Mouse (Mus musculus) olfactory bulb, adult 2 months (tissue): ENCODE results near the gene Fscn2. TPM values are rescaled to one million over a fixed set of nuclear protein-coding genes. Genes with fewer than 3 reads are reported as not detected.

ENCODE experiments used
- H3K27ac ChIP-seq: fragments of 200-500 bp; 2 replicates; pipeline ENCODE4 v1.5.1; 2012; ENCODE audit warnings: low read depth, low read length; ENCODE audit not compliant: insufficient read depth
- H3K4me1 ChIP-seq: fragments of 200-500 bp; 2 replicates; pipeline ENCODE4 v1.6.1; 2012; ENCODE audit warnings: low read length; ENCODE audit not compliant: control insufficient read depth, insufficient read depth
- H3K4me3 ChIP-seq: fragments of 200-500 bp; 2 replicates; pipeline ENCODE4 v1.5.1; 2012; ENCODE audit warnings: mild to moderate bottlenecking, low read depth, low read length, moderate library complexity; ENCODE audit not compliant: insufficient read depth
- CTCF ChIP-seq: fragments of 200-500 bp; IDR thresholded peaks from 2 replicates; pipeline ENCODE4 v1.5.1; 2012; ENCODE audit warnings: low read depth, mild to moderate bottlenecking, low read length, moderate library complexity; ENCODE audit not compliant: insufficient read depth
- POLR2A ChIP-seq: fragments of 200-500 bp; IDR thresholded peaks from 2 replicates; pipeline ENCODE4 v1.6.1; 2012; ENCODE audit warnings: mild to moderate bottlenecking, low read depth, low read length, moderate library complexity; ENCODE audit not compliant: insufficient read depth
- WGBS: fragments of 180-500 bp; shearing (Covaris S2); methylation state at CpG from one replicate; pipeline ENCODE4 v1.1.7; 2018; 5-methylcytosine and 5-hydroxymethylcytosine counted together
- polyA plus RNA-seq: library from polyadenylated mRNA; stranded (reverse); fragments of >200 nt; gene quantifications from 2 replicates; pipeline ENCODE4 v1.2.4, GENCODE M21; 2012; ENCODE audit warnings: low replicate concordance; ENCODE audit not compliant: missing spikeins, insufficient read depth, insufficient read length

Gene Fscn2
- polyA plus RNA-seq, 1 experiment: not detected

DNA sequence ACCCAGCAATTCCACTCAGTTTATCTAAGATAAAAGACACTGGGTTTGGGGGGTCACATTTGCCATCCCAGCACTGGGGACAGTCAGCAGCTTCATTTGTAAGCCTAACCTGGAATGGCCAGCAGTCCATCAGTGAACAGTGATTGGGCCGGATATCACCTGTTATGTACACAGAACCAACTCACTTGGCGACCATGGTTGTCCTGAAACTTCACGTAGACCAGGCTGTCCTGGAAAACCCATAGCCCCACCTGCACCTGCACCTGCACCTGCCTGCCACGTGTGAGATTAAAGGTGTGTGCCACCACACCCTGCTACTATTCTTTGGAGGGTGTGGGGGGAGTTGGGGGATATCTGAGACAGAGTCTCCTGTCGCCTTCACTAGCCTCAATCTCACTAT is 42.0 kb upstream of the Fscn2 start:
- Histone ChIP-seq H3K4me3 (no peak overlapping the region), H3K27ac (no peak overlapping the region), H3K4me1 (peaks cover 12% of the 10 kb centered on the region)
- TF ChIP-seq CTCF: no peak
- WGBS: 85% methylated on average over 5 of the region's 5 CpGs

- Histone ChIP-seq H3K4me3 (no peak overlapping the region), H3K4me1 (peaks cover 10% of the 10 kb centered on the region), H3K27ac (no peak overlapping the region)
- WGBS: 94% methylated on average over 10 of the region's 10 CpGs
- no peak for TF ChIP-seq POLR2A
- TF ChIP-seq CTCF: no peak
These were observed 41.2 kb upstream of the Fscn2 start for GRCm38 (mm10) chr11:120320156-120320555.

DNA sequence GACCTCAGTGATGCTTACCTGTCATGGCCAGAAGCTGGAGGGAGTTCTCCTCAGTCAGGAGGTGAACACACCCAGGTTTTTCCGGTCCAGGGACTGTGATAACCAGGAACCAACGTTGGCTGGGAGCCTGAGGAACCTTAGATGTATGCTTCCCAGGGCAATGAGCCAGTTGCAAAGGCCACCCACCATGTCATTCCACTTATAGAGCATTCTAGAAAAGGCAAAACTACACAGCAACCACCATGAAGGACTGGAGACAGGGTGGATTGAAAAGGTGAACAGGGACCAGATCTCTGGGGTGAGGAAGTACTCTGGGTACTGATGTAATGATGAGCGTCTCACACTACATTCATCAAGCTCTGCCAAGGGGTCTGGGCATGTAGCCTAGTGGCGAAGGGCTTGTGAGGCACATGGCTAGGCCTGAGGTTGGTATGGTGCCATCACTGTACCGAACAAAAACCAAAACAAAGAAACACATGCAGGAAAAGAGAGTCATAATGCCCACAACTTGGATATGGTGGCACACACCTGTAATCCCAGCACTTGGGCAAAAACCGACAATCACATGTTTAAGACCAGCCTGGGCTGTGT is 25.8 kb upstream of the Fscn2 start:
- 65% methylated on average over 6 of the region's 6 CpGs for WGBS
- no peak overlapping the region for H3K4me3 ChIP-seq
- no peak overlapping the region for H3K27ac ChIP-seq
- no peak for TF ChIP-seq POLR2A
- H3K4me1 ChIP-seq: no peaks in the 10 kb centered on the region

GRCm38 (mm10) chr11:120337447-120337846 is 23.9 kb upstream of the Fscn2 start:
- no peak overlapping the region for H3K4me3 ChIP-seq
- 80% methylated on average over 2 of the region's 2 CpGs for WGBS
- TF ChIP-seq CTCF: no peak
- no peak for TF ChIP-seq POLR2A
- no peak overlapping the region for H3K27ac ChIP-seq
- H3K4me1 ChIP-seq: no peaks in the 10 kb centered on the region

DNA sequence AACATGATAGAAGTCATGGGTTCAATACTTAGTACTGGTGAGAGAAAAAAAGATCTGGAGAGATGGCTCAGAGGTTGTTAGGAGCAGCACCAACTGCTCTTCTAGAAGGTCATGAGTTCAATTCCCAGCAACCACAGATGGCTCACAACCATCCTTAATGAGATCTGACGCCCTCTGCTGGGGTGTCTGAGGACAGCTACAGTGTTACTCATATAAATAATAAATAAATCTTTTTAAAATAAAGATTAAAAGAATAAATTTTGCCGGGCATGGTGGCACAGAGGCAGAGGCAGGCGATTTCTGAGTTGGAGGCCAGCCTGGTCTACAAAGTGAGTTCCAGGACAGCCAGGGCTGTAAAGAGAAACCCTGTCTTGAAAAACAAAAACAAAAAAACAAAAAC is 22.5 kb upstream of the Fscn2 start:
- TF ChIP-seq POLR2A (no peak), CTCF (no peak)
- no peaks in the 10 kb centered on the region for H3K4me1 ChIP-seq
- WGBS: 77% methylated on average over 3 of the region's 3 CpGs

GRCm38 (mm10) chr11:120339978-120340513 is 21.3 kb upstream of the Fscn2 start:
- WGBS: 85% methylated on average over 10 of the region's 10 CpGs
- Histone ChIP-seq H3K27ac (no peak overlapping the region), H3K4me3 (no peak overlapping the region), H3K4me1 (no peaks in the 10 kb centered on the region)
- no peak for TF ChIP-seq CTCF
- no peak for TF ChIP-seq POLR2A

More for the DNA sequence above, 22.5 kb upstream of the Fscn2 start:
- Histone ChIP-seq H3K27ac (no peak overlapping the region), H3K4me3 (no peak overlapping the region)

DNA sequence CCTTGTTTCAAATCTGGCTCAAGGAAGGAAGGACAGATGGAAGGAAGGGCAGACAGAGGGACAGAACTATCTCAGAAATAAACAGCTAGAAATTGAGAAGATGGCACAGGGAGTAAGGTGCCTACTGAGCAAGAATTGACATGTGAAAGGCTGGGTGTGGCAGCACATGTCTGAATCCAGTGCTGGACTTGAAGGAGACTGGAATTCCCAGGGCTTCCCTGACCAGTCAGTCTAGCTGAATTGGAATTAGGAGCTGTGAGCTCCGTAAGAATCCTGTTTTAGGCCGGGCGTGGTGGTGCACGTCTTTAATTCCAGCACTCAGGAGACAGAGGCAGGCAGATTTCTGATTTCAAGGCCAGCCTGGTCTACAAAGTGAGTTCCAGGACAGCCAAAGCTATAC is 19.7 kb upstream of the Fscn2 start:
- 96% methylated on average over 4 of the region's 4 CpGs for WGBS
- H3K27ac ChIP-seq: no peak overlapping the region
- H3K4me1 ChIP-seq: peaks cover 2% of the 10 kb centered on the region; the same call in 1 of the 2 replicates
- H3K4me3 ChIP-seq: no peak overlapping the region
- TF ChIP-seq CTCF (no peak), POLR2A (no peak)

DNA sequence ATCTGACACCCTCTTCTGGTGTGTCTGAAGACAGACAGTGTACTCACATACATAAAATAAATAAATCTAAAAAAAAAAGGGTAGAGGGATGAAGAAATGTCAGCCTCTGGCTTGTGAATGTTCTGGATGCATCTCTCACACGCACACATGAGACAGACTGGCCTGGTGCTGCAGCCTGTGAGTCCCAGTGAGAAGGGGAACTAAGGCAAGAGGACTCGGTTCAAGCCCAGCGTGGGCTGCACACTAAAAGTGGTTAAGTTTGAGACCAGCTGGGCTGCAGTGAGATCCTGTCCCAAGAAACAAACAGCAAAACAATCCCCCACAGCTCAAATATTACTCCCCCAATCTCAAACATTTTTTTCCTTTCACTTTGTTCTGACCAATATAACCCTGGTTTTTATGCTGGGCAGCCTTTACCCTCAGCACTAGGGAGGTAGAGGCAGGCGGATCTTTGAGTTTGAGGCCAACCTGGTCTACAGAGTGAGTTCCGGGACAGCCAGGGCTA is 18.6 kb upstream of the Fscn2 start:
- no peak overlapping the region for H3K27ac ChIP-seq
- H3K4me3 ChIP-seq: no peak overlapping the region
- H3K4me1 ChIP-seq: peaks cover 2% of the 10 kb centered on the region; the same call in 1 of the 2 replicates
- WGBS: 92% methylated on average over 5 of the region's 5 CpGs
- no peak for TF ChIP-seq POLR2A
- no peak for TF ChIP-seq CTCF

DNA sequence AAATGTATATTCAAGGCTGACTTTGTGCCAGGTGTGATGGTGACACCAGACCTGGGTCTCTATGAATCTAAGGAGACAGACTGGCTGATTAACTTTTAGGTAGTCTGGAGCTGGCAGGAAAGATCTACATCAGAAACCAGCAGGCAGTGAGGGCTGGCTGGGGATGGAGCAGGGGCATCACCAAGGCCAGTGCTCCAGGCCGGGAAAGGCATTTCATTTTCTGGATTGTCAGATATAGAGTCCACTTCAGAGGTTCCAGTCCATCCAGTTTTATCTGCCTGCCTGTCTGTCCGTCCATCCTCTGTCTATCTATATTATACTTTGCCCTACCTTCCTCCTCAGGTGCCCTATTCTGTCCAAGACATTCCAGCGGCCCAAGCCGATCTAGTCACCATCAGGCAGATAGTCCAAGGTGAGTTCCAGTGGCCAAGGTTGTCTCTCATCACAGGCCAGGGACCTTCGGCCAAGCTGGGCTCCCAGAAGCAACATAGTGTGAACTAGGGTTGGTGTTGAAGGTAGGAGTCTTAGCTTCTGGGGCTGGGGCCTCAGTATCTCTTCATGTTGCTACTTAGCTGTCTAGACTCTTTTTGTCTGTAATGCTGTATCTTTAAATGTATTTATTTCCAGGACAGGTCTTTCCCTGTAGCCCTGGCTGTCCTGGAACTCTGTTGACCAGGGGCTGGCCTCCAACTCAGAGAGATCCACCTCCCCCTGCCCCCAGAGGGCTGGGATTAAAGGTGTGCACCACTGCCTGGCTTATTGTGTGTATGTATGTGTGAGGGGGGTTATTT is 17.6 kb upstream of the Fscn2 start:
- peaks cover 2% of the 10 kb centered on the region; the same call in 1 of the 2 replicates for H3K4me1 ChIP-seq
- no peak overlapping the region for H3K27ac ChIP-seq
- 81% methylated on average over 5 of the region's 5 CpGs for WGBS
- TF ChIP-seq POLR2A (no peak), CTCF (no peak)
- no peak overlapping the region for H3K4me3 ChIP-seq
